Mouse (Mus musculus): Measurements from ENCODE around the gene Rnasek. TPM values are rescaled to one million over a fixed set of nuclear protein-coding genes. Genes with fewer than 3 reads are reported as not detected.

Gene Rnasek
- polyA plus RNA-seq, 1 experiment from 2014 or later: 235 TPM

DNA sequence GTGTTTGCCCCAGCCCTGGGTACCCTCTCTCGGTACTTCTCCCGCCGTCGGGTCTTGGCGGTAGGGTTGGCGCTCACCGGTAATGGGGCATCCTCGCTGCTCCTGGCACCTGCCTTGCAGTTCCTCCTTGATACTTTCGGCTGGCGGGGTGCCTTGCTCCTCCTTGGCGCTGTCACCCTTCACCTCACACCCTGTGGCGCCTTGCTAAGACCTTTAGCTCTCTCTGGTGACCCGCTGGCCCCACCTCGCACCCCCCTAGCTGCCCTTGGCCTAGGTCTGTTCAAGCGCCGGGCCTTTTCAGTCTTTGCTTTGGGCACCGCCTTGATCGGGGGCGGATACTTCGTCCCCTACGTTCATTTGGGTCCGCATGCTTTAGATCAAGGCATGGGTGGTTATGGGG, 24.3 kb downstream of the Rnasek start:
- Histone ChIP-seq H3K27ac (ENCODE audit: low read depth, low read length) (no peak overlapping the region), H3K4me2 (ENCODE audit: low read length) (no peak overlapping the region), H3K27me3 (replicated peaks; ENCODE audit: control insufficient read depth, insufficient read depth, low read length) (peaks cover 39% of the 10 kb centered on the region), H3K36me3 (ENCODE audit: control insufficient read depth, insufficient read depth, low read length) (peaks cover 18% of the 10 kb centered on the region), H3K9ac (ENCODE audit: low read length) (peak overlapping the region; percentile 17; the same call in 1 of the 2 replicates), H3K4me1 (ENCODE audit: control insufficient read depth, insufficient read depth, low read length) (peaks cover 28% of the 10 kb centered on the region), H3K9me3 (replicated peaks; ENCODE audit: control insufficient read depth, low read length) (no peaks in the 10 kb centered on the region), H3K4me3 (ENCODE audit: low read depth, low read length) (no peak overlapping the region)
- no peak for ATAC-seq
- DNase-seq (ENCODE audit: low spot score): no peak
- 11% methylated on average over 22 of the region's 22 CpGs for WGBS

DNA sequence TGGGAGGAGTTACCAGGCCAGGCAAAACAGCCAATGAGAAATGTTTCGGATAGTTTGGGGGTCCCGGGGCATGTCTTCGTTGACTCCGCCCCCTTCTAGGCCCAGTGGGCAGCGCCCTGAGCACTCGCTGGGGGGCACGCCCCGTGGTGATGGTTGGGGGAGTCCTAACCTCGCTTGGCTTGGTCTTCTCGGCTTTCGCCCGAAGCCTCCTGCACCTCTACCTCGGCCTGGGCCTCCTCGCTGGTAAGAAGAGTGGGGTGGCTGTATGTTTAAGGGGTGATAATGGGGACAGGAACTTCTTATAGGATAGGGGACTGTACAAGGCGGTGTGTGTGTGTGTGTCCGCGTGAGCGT, 24.8 kb downstream of the Rnasek start:
- Histone ChIP-seq H3K9ac (ENCODE audit: low read length) (no peak overlapping the region), H3K9me3 (replicated peaks; ENCODE audit: control insufficient read depth, low read length) (no peaks in the 10 kb centered on the region), H3K4me1 (ENCODE audit: control insufficient read depth, insufficient read depth, low read length) (peaks cover 28% of the 10 kb centered on the region), H3K4me2 (ENCODE audit: low read length) (no peak overlapping the region; the same call in 1 of the 2 replicates), H3K27ac (ENCODE audit: low read depth, low read length) (no peak overlapping the region), H3K36me3 (ENCODE audit: control insufficient read depth, insufficient read depth, low read length) (peaks cover 18% of the 10 kb centered on the region), H3K4me3 (ENCODE audit: low read depth, low read length) (no peak overlapping the region), H3K27me3 (replicated peaks; ENCODE audit: control insufficient read depth, insufficient read depth, low read length) (peaks cover 39% of the 10 kb centered on the region)
- ATAC-seq: no peak
- no peak for DNase-seq (ENCODE audit: low spot score)
- WGBS: 2% methylated on average over 18 of the region's 18 CpGs

DNA sequence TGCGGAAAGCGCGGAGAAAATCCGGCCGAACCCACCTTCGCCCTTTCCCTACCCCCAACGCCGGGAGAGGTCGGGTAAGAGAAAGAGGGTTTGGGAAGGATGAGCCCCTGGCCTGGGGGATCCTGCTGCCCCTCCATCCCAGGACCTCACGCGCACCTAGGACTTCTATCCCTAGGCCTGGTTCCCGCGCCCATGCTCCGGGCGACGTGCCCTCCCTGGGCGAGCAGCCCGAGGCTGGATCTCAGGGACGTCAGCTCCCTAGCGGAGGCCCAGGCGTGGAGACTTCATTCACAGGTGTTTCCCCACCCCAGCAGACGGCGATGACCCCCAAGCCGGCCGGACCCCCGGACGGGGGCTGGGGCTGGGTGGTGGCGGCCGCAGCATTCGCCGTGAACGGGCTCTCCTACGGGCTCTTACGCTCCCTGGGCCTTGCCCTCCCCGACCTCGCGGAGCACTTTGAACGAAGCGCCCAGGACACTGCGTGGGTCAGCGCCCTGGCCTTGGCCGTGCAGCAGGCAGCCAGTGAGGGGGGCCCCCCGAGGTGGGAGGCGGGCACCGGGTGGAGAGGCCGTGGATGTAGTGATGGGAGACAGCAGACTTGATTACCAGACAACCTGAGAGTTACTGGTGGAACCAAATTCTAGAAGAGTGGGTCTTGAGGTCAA, 25.3 kb downstream of the Rnasek start:
- no peaks in the 10 kb centered on the region for H3K9me3 ChIP-seq (replicated peaks; ENCODE audit: control insufficient read depth, low read length)
- peaks cover 18% of the 10 kb centered on the region for H3K36me3 ChIP-seq (ENCODE audit: control insufficient read depth, insufficient read depth, low read length)
- peaks cover 39% of the 10 kb centered on the region for H3K27me3 ChIP-seq (replicated peaks; ENCODE audit: control insufficient read depth, insufficient read depth, low read length)
- peaks cover 24% of the 10 kb centered on the region for H3K4me1 ChIP-seq (ENCODE audit: control insufficient read depth, insufficient read depth, low read length)
- H3K9ac ChIP-seq (ENCODE audit: low read length): peak overlapping the region; percentile 52
- H3K4me3 ChIP-seq (ENCODE audit: low read depth, low read length): peak overlapping the region; percentile 24
- H3K27ac ChIP-seq (ENCODE audit: low read depth, low read length): no peak overlapping the region
- WGBS: 1% methylated on average over 46 of the region's 46 CpGs
- ATAC-seq (peak; percentile 43; the same call in 1 of the 2 replicates), DNase-seq (ENCODE audit: low spot score) (no peak)
- peak overlapping the region; percentile 55 for H3K4me2 ChIP-seq (ENCODE audit: low read length)

DNA sequence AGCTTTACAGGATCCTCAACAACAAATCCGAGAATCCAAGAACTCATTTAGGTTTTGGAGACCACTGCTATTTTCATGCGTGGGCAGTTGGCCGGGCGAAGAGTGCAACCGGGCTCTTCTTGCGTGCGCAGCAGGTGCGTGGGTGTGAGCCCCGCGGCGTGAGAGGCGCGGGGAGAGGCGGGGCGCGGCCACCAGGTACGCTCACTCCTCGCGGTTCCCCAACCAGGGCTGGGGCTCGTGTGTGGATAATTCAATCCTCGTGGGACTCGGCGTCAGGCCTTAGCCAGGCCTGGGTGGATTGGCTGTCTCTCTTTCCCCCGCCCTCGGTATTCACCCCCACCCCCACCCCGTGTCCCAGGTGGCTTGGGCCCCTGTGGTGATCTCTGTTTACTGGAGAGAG, 25.9 kb downstream of the Rnasek start:
- Histone ChIP-seq H3K4me3 (ENCODE audit: low read depth, low read length) (peak overlapping the region; percentile 24), H3K36me3 (ENCODE audit: control insufficient read depth, insufficient read depth, low read length) (peaks cover 18% of the 10 kb centered on the region), H3K4me1 (ENCODE audit: control insufficient read depth, insufficient read depth, low read length) (peaks cover 18% of the 10 kb centered on the region), H3K9me3 (replicated peaks; ENCODE audit: control insufficient read depth, low read length) (no peaks in the 10 kb centered on the region), H3K27me3 (replicated peaks; ENCODE audit: control insufficient read depth, insufficient read depth, low read length) (peaks cover 39% of the 10 kb centered on the region), H3K9ac (ENCODE audit: low read length) (peak overlapping the region; percentile 52), H3K27ac (ENCODE audit: low read depth, low read length) (no peak overlapping the region), H3K4me2 (ENCODE audit: low read length) (peak overlapping the region; percentile 55)
- 6% methylated on average over 25 of the region's 26 CpGs for WGBS
- ATAC-seq (peak; percentile 32; the same call in 1 of the 2 replicates), DNase-seq (ENCODE audit: low spot score) (no peak)

DNA sequence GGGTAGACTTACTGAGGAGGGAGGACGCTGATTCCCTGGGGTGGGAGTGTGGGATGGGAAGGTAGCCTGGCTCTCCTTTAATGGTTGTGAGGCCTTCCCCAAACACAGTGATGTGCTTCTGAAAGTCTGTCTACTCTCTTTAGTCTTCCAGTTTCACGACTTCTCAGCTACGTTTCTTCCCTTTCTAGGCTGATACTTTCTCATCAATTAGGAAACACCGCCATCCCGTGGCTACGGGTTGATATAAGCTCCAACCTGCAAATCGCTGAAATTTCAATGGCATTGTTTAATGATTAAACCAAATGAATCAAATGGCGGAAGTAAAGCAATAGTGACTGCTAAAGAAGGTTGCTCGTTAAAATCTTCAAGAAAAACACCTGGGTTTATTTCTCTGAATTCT, 26.7 kb downstream of the Rnasek start:
- peak; percentile 85 for DNase-seq (ENCODE audit: low spot score)
- Histone ChIP-seq H3K9me3 (replicated peaks; ENCODE audit: control insufficient read depth, low read length) (no peaks in the 10 kb centered on the region), H3K27ac (ENCODE audit: low read depth, low read length) (no peak overlapping the region), H3K4me2 (ENCODE audit: low read length) (no peak overlapping the region), H3K36me3 (ENCODE audit: control insufficient read depth, insufficient read depth, low read length) (peaks cover 18% of the 10 kb centered on the region), H3K4me3 (ENCODE audit: low read depth, low read length) (no peak overlapping the region), H3K9ac (ENCODE audit: low read length) (no peak overlapping the region), H3K27me3 (replicated peaks; ENCODE audit: control insufficient read depth, insufficient read depth, low read length) (peaks cover 39% of the 10 kb centered on the region), H3K4me1 (ENCODE audit: control insufficient read depth, insufficient read depth, low read length) (peaks cover 14% of the 10 kb centered on the region)
- ATAC-seq: no peak
- 7% methylated on average over 9 of the region's 9 CpGs for WGBS

DNA sequence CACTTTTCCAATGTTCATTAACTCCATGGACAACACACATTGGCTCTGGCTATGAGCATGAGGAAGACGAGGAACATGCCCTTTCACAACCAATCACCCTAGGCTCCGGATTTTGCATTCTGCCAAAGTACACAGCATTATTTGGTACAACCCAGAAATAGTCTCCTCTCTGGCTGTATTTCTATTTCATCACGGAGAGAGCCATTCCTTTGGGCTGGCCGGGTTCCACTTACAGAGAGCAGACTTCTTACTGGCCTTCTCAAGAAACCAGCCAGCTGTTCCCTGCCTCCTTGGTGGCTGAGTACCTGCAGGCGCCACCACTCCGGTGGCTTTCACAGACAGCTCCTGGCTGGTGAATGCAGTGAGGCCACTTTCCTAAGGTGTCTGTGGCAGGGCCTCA, 27.2 kb downstream of the Rnasek start, which contains the start of gene Slc16a11:
Slc16a11 (plus strand) TSS at position 330 of the 400 bp plus-strand sequence.
- no peak within 1 kb of the TSS for H3K27ac ChIP-seq (ENCODE audit: low read depth, low read length)
- peaks cover 13% of the 10 kb centered on the region for H3K4me1 ChIP-seq (ENCODE audit: control insufficient read depth, insufficient read depth, low read length)
- peak within 1 kb of the TSS; percentile 55 for H3K4me2 ChIP-seq (ENCODE audit: low read length)
- peaks cover 39% of the 10 kb centered on the region for H3K27me3 ChIP-seq (replicated peaks; ENCODE audit: control insufficient read depth, insufficient read depth, low read length)
- ATAC-seq (no peak), DNase-seq (ENCODE audit: low spot score) (no peak)
- peaks cover 16% of the 10 kb centered on the region for H3K36me3 ChIP-seq (ENCODE audit: control insufficient read depth, insufficient read depth, low read length)
- 58% methylated on average over 6 of the region's 6 CpGs for WGBS
- H3K4me3 ChIP-seq (ENCODE audit: low read depth, low read length): no peak within 1 kb of the TSS
- no peaks in the 10 kb centered on the region for H3K9me3 ChIP-seq (replicated peaks; ENCODE audit: control insufficient read depth, low read length)
- H3K9ac ChIP-seq (ENCODE audit: low read length): no peak within 1 kb of the TSS; the same call in 1 of the 2 replicates

DNA sequence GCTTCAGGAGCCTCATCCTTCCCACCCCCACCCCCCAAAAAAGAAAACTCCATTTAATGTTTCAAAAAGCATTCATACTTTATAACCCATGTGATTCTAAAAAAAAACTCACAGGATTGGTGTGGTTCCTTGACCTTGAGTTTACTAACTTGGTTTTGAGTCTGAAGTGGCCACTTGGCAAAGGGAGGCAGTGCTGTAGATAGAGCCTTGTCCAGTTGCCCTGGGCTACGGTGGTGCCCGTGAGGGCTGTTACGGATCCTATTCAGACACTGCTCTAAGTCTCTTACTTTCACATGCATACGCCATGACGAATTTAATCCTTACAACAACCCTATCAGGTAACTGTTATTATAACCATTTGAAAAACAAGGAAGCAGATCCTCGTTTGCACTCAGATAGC, 27.7 kb downstream of the Rnasek start:
- H3K36me3 ChIP-seq (ENCODE audit: control insufficient read depth, insufficient read depth, low read length): peaks cover 11% of the 10 kb centered on the region
- no peak for DNase-seq (ENCODE audit: low spot score)
- ATAC-seq: no peak
- no peak overlapping the region for H3K4me2 ChIP-seq (ENCODE audit: low read length)
- no peak overlapping the region for H3K4me3 ChIP-seq (ENCODE audit: low read depth, low read length)
- 71% methylated on average over 6 of the region's 6 CpGs for WGBS
- H3K9me3 ChIP-seq (replicated peaks; ENCODE audit: control insufficient read depth, low read length): no peaks in the 10 kb centered on the region
- H3K9ac ChIP-seq (ENCODE audit: low read length): no peak overlapping the region
- no peak overlapping the region for H3K27ac ChIP-seq (ENCODE audit: low read depth, low read length)
- peaks cover 39% of the 10 kb centered on the region for H3K27me3 ChIP-seq (replicated peaks; ENCODE audit: control insufficient read depth, insufficient read depth, low read length)
- peaks cover 13% of the 10 kb centered on the region for H3K4me1 ChIP-seq (ENCODE audit: control insufficient read depth, insufficient read depth, low read length)

DNA sequence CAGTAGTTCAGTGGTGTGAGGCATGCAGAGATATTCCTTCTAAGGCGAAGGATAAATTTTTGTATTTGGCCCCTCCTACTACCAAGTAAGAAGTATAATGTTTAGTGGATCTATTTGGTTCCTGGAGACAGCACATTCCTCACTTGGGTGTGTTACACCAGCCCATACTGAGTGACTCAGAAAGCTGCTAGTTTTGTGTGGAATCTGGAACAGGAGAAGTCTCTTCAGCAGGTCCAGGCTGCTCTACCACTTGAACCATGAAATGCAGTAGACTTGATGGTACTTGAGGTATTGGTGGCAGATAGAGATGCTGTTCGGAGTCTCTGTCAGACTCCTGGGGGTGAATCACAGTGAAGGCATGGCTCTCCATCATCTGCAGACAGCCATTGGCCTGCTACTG, 29.0 kb downstream of the Rnasek start:
- H3K4me3 ChIP-seq (ENCODE audit: low read depth, low read length): no peak overlapping the region
- H3K9me3 ChIP-seq (replicated peaks; ENCODE audit: control insufficient read depth, low read length): no peaks in the 10 kb centered on the region
- 90% methylated on average over 2 of the region's 2 CpGs for WGBS
- H3K27ac ChIP-seq (ENCODE audit: low read depth, low read length): no peak overlapping the region
- no peak for DNase-seq (ENCODE audit: low spot score)
- H3K27me3 ChIP-seq (replicated peaks; ENCODE audit: control insufficient read depth, insufficient read depth, low read length): peaks cover 30% of the 10 kb centered on the region
- no peak overlapping the region for H3K9ac ChIP-seq (ENCODE audit: low read length)
- H3K4me2 ChIP-seq (ENCODE audit: low read length): no peak overlapping the region
- peaks cover 13% of the 10 kb centered on the region for H3K4me1 ChIP-seq (ENCODE audit: control insufficient read depth, insufficient read depth, low read length)
- peaks cover under 1% of the 10 kb centered on the region; the same call in 1 of the 2 replicates for H3K36me3 ChIP-seq (ENCODE audit: control insufficient read depth, insufficient read depth, low read length)
- ATAC-seq: no peak

DNA sequence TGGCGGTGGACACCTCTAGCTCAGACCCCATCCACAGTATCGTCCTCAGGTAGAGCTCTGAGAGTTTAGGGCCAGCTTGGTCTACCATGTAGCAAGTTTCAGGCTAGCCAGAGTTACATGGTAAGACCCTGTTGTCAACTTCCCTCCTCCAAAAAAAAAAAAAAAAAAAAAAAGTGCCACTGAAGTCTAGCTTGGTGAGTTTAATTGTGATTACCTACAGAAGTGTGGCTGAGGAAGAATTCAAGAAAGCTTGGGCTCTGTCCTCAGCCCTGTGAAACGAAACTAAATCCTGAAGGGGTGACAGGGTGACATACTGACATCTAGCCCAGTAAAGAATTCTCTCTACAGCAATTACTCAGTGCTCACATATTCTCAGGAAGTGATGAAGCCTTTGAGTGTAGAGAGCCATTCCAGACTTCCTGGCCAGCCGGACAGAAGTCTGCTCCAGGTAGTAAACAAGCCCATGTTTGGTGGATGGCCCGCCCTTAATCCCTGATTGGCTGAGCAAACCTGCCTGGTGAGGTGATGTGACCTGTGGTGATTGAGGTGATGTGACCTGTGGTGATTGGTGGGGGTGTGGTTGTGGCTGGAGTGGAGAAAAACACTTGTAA, 30.8 kb downstream of the Rnasek start:
- H3K4me3 ChIP-seq (ENCODE audit: low read depth, low read length): no peak overlapping the region
- peaks cover 13% of the 10 kb centered on the region for H3K27me3 ChIP-seq (replicated peaks; ENCODE audit: control insufficient read depth, insufficient read depth, low read length)
- no peak overlapping the region for H3K9ac ChIP-seq (ENCODE audit: low read length)
- DNase-seq (ENCODE audit: low spot score) (no peak), ATAC-seq (no peak)
- no peaks in the 10 kb centered on the region for H3K9me3 ChIP-seq (replicated peaks; ENCODE audit: control insufficient read depth, low read length)
- H3K4me1 ChIP-seq (ENCODE audit: control insufficient read depth, insufficient read depth, low read length): peaks cover 6% of the 10 kb centered on the region; the same call in 1 of the 2 replicates
- no peak overlapping the region for H3K4me2 ChIP-seq (ENCODE audit: low read length)
- no peaks in the 10 kb centered on the region for H3K36me3 ChIP-seq (ENCODE audit: control insufficient read depth, insufficient read depth, low read length)
- H3K27ac ChIP-seq (ENCODE audit: low read depth, low read length): no peak overlapping the region
- WGBS: 77% methylated on average over 5 of the region's 5 CpGs
